In genomic region chr17:46747234-46747633, GRCm38 (mm10) we compare ENCODE assay signal across 31 mouse cellular contexts. TPM values are rescaled to one million over a fixed set of nuclear protein-coding genes. Genes with fewer than 3 reads are reported as not detected.
DNase-seq lines count a peak whose midpoint lies in the region; ATAC-seq and TF ChIP-seq lines count a peak whose summit lies in the region.
"Had no signal": no experiment of that assay in that cellular context is flagged by ENCODE, and none has a peak within 500 bp of the region (broad histone marks: within the 10 kb centered on the region; RNA-seq: fewer than 3 reads in every experiment).

No protein-coding gene starts in this region.

- no peak overlapping the region for H3K4me3 ChIP-seq in lung, adult 2 months (replicated peaks; ENCODE audit: extremely low read depth, low read depth, low read length)
- no peak overlapping the region for H3K4me3 ChIP-seq in macrophage (ENCODE audit: inconsistent target)
- H3K4me3 ChIP-seq: embryonic facial prominence, embryonic 10.5 days; embryonic facial prominence, embryonic 13.5 days; erythroblast, embryonic 14.5 days; forebrain, embryonic 13.5 days; heart, embryonic 12.5 days; heart, embryonic 15.5 days; hindbrain, embryonic 12.5 days; hindbrain, embryonic 15.5 days had no signal

- ATAC-seq in monocyte, adult 5-6 weeks (replicated peaks; ENCODE audit: insufficient number of reproducible peaks, low FRiP score, low TSS enrichment, poor library complexity, severe bottlenecking): no peak
- ATAC-seq: forebrain, embryonic 13.5 days; forebrain, embryonic 16.5 days had no signal

- TF ChIP-seq CTCF in lung, adult 2 months (IDR thresholded peaks at IDR 0.05; ENCODE audit: insufficient read depth, low read length): no peak

- intact Hi-C loops in heart, postnatal 36 days (cut with DNase I): no loop called here

- 72% methylated on average over 8 of the region's 8 CpGs for WGBS in lung, adult 2 months
- 19% methylated on average over 8 of the region's 8 CpGs for WGBS in macrophage (ENCODE audit: missing documents)

- no peaks in the 10 kb centered on the region for H3K4me1 ChIP-seq in lung, adult 2 months (ENCODE audit: control insufficient read depth, insufficient read depth, low read length)

- H3K27ac ChIP-seq in macrophage: peak overlapping the region; percentile 46
- H3K27ac ChIP-seq: embryonic facial prominence, embryonic 10.5 days; embryonic facial prominence, embryonic 13.5 days; forebrain, embryonic 13.5 days; heart, embryonic 15.5 days; hindbrain, embryonic 12.5 days; hindbrain, embryonic 15.5 days had no signal

- TF ChIP-seq POLR2A in lung, adult 2 months (IDR thresholded peaks at IDR 0.05; ENCODE audit: borderline replicate concordance, extremely low read depth, low read depth, low read length): no peak

- H3K36me3 ChIP-seq in macrophage (ENCODE audit: inconsistent target): peaks cover 34% of the 10 kb centered on the region

- H3K79me2 ChIP-seq in macrophage (ENCODE audit: inconsistent target): peaks cover 89% of the 10 kb centered on the region

- DNase-seq in heart, adult 11 months: peak; percentile 92
- DNase-seq in heart, postnatal 36 days: no peak
- DNase-seq in lung, adult 18-20 months: peak; percentile 16 to 18
- DNase-seq in lung, adult 2 months: no peak
- DNase-seq in monocyte, adult 2 months (ENCODE audit: low read depth in 1 of 2, low spot score in 2 of 2): peak; percentile 61 to 84
- DNase-seq in layer of hippocampus, postnatal 10 days (ENCODE audit: low spot score in 2 of 2): no peak
- DNase-seq: adrenal gland, adult 2 months; adrenal gland, postnatal 14 days; B cell, adult 2 months; cerebellum, adult 11-12 months; cerebellum, adult 8-10 months; cerebellum, postnatal 10 days; cerebellum, postnatal 36 days; embryo, embryonic 11 days; gastrocnemius, postnatal 10 days; gastrocnemius, postnatal 36 days; heart, postnatal 10 days; heart, postnatal 4 days had no signal

RNA-seq across cellular contexts. Expression of gene Cnpy3, which starts 4.8 kb away (rescaled TPM):
- 10 to 100 TPM; 18.4 to 19.2 TPM for total RNA-seq in heart, postnatal 36 days (2021)
- 54.9 and 59.7 TPM in 2 replicates for polyA plus RNA-seq in lung, adult 2 months (2012; rRNA removed)
- total RNA-seq in monocyte, adult 5-6 weeks (2017): 88.2 to 109 TPM (median 106 TPM) in 3 replicates
- total RNA-seq in macrophage (2018; cell fraction: chromatin; rRNA removed): 100 to 1,000 TPM in 12 of 26 experiments, 10 to 100 TPM in 14; 15.2 to 163 (median 91.1) TPM
- 100 to 1,000 TPM in 15 of 26 experiments, 10 to 100 TPM in 11; 67.0 to 134 (median 104) TPM for total RNA-seq in macrophage (2018; cell fraction: cytosol; rRNA removed)
- total RNA-seq in macrophage (2018; cell fraction: nucleus; rRNA removed): 100 to 1,000 TPM in 20 of 26 experiments, 10 to 100 TPM in 6; 27.3 to 196 (median 150) TPM
- polyA plus RNA-seq in macrophage (2018): 79.0 to 118 TPM (median 88.6 TPM) in 3 replicates
- total RNA-seq in layer of hippocampus, postnatal 10 days (2021): 10 to 100 TPM; 48.2 to 56.3 TPM

RNA-seq across cellular contexts. Expression of gene Ptcra, which starts 16.3 kb away (rescaled TPM):
- not detected for total RNA-seq in heart, postnatal 36 days (2021)
- polyA plus RNA-seq in lung, adult 2 months (2012; rRNA removed): not detected in 2 replicates
- 0.38 TPM in 1 of 3 replicates, not detected in the others for total RNA-seq in monocyte, adult 5-6 weeks (2017)
- not detected for total RNA-seq in macrophage (2018; cell fraction: chromatin; rRNA removed)
- total RNA-seq in macrophage (2018; cell fraction: cytosol; rRNA removed): not detected
- total RNA-seq in macrophage (2018; cell fraction: nucleus; rRNA removed): under 1 TPM in 2 of 26 experiments, not detected in 24; 0.48 to 0.56 TPM
- not detected in 3 replicates for polyA plus RNA-seq in macrophage (2018)
- total RNA-seq in layer of hippocampus, postnatal 10 days (2021): not detected
- total RNA-seq: adrenal gland, adult 2 months; gastrocnemius, adult 18-20 months; gastrocnemius, postnatal 36 days; heart, adult 18-20 months; heart, postnatal 10 days; heart, postnatal 4 days had no signal
- polyA plus RNA-seq: adrenal gland, adult 2 months; erythroblast, embryonic 14.5 days; forebrain, embryonic 16.5 days had no signal

RNA-seq across cellular contexts. Expression of gene Gnmt, which starts 18.3 kb away (rescaled TPM):
- 1 to 10 TPM; 1.8 to 3.1 TPM for total RNA-seq in heart, postnatal 36 days (2021)
- polyA plus RNA-seq in lung, adult 2 months (2012; rRNA removed): 13.4 and 14.1 TPM in 2 replicates
- total RNA-seq in monocyte, adult 5-6 weeks (2017): 2.2 to 3.4 TPM (median 3.1 TPM) in 3 replicates
- 1 to 10 TPM in 19 of 26 experiments, under 1 TPM in 3, not detected in 4; 0.73 to 4.6 (median 2.3) TPM for total RNA-seq in macrophage (2018; cell fraction: chromatin; rRNA removed)
- under 1 TPM in 15 of 26 experiments, not detected in 11; 0.10 to 0.99 (median 0.24) TPM for total RNA-seq in macrophage (2018; cell fraction: cytosol; rRNA removed)
- 1 to 10 TPM in 19 of 26 experiments, under 1 TPM in 4, not detected in 3; 0.46 to 5.5 (median 1.9) TPM for total RNA-seq in macrophage (2018; cell fraction: nucleus; rRNA removed)
- 0.32 TPM in 1 of 3 replicates, not detected in the others for polyA plus RNA-seq in macrophage (2018)
- under 1 TPM; 0.33 to 0.59 TPM for total RNA-seq in layer of hippocampus, postnatal 10 days (2021)

RNA-seq across cellular contexts. Expression of gene 2310039H08Rik, which starts 25.2 kb away (rescaled TPM):
- 10 to 100 TPM; 25.4 to 27.6 TPM for total RNA-seq in heart, postnatal 36 days (2021)
- polyA plus RNA-seq in lung, adult 2 months (2012; rRNA removed): 65.3 and 79.1 TPM in 2 replicates
- total RNA-seq in monocyte, adult 5-6 weeks (2017): 4.2 to 8.7 TPM (median 4.2 TPM) in 3 replicates
- total RNA-seq in macrophage (2018; cell fraction: chromatin; rRNA removed): 1 to 10 TPM in 17 of 26 experiments, not detected in 9; 1.2 to 7.5 (median 2.4) TPM
- total RNA-seq in macrophage (2018; cell fraction: cytosol; rRNA removed): 10 to 100 TPM in 7 of 26 experiments, 1 to 10 TPM in 19; 5.7 to 10.9 (median 8.3) TPM
- total RNA-seq in macrophage (2018; cell fraction: nucleus; rRNA removed): 10 to 100 TPM in 2 of 26 experiments, 1 to 10 TPM in 23, not detected in 1; 1.0 to 10.7 (median 3.2) TPM
- 7.4 to 12.7 TPM (median 10.2 TPM) in 3 replicates for polyA plus RNA-seq in macrophage (2018)
- total RNA-seq in layer of hippocampus, postnatal 10 days (2021): 10 to 100 TPM; 15.0 to 17.1 TPM

RNA-seq across cellular contexts. Expression of gene Rpl7l1, which starts 35.2 kb away (rescaled TPM):
- total RNA-seq in heart, postnatal 36 days (2021): 10 to 100 TPM; 54.2 to 55.4 TPM
- 14.3 and 21.6 TPM in 2 replicates for polyA plus RNA-seq in lung, adult 2 months (2012; rRNA removed)
- total RNA-seq in monocyte, adult 5-6 weeks (2017): 87.5 to 121 TPM (median 88.0 TPM) in 3 replicates
- total RNA-seq in macrophage (2018; cell fraction: chromatin; rRNA removed): 10 to 100 TPM; 16.7 to 71.0 (median 37.8) TPM
- 10 to 100 TPM; 50.7 to 93.7 (median 70.4) TPM for total RNA-seq in macrophage (2018; cell fraction: cytosol; rRNA removed)
- total RNA-seq in macrophage (2018; cell fraction: nucleus; rRNA removed): 10 to 100 TPM; 17.2 to 62.0 (median 29.1) TPM
- 64.6 to 81.8 TPM (median 70.4 TPM) in 3 replicates for polyA plus RNA-seq in macrophage (2018)
- total RNA-seq in layer of hippocampus, postnatal 10 days (2021): 10 to 100 TPM; 54.3 to 57.4 TPM

Comparison
In these comparisons a context has a peak if more than half of its experiments do, and no peak if none do; other contexts are left out.
1. DNase-seq: peak in heart, adult 11 months (single experiment), lung, adult 18-20 months (2 of 2) and monocyte, adult 2 months (2 of 2); none in heart, postnatal 36 days (0 of 2), lung, adult 2 months (single experiment) and layer of hippocampus, postnatal 10 days (0 of 2).